In genomic region chr3:142168863-142169521, GRCm38 (mm10) we compare ENCODE assay signal across 8 mouse cellular contexts. TPM values are rescaled to one million over a fixed set of nuclear protein-coding genes. Genes with fewer than 3 reads are reported as not detected.
DNase-seq lines count a peak whose midpoint lies in the region; ATAC-seq and TF ChIP-seq lines count a peak whose summit lies in the region.

Bmpr1b (minus strand) TSS chr3:142169425.

- peak; percentile 18 to 40 for DNase-seq in adrenal gland, postnatal 4 days (ENCODE audit: low spot score in 2 of 2)
- DNase-seq in heart, adult 2 months, result peak; percentile 55 to 63
- peak; percentile 70 for DNase-seq in kidney, adult 2 months
- DNase-seq in limb, embryonic 11.5 days (ENCODE audit: low spot score), result peak; percentile 89
- peak; percentile 90 for DNase-seq in midbrain, embryonic 14.5 days
- DNase-seq in T-cell, adult 2 months (ENCODE audit: low spot score), result no peak

- H3K36me3 ChIP-seq in embryonic facial prominence, embryonic 13.5 days, result no peaks in the 10 kb centered on the region
- H3K36me3 ChIP-seq in heart, adult 2 months (ENCODE audit: control insufficient read depth, insufficient read depth, low read length), result no peaks in the 10 kb centered on the region
- H3K36me3 ChIP-seq in kidney, adult 2 months (ENCODE audit: control insufficient read depth, insufficient read depth, low read length), result no peaks in the 10 kb centered on the region
- H3K36me3 ChIP-seq in limb, embryonic 11.5 days (ENCODE audit: control insufficient read depth, insufficient read depth, low read length), result no peaks in the 10 kb centered on the region
- no peaks in the 10 kb centered on the region for H3K36me3 ChIP-seq in midbrain, embryonic 14.5 days (ENCODE audit: control insufficient read depth, insufficient read depth, low read length)
- no peaks in the 10 kb centered on the region for H3K36me3 ChIP-seq in stomach, embryonic 16.5 days (ENCODE audit: control insufficient read depth, insufficient read depth, low read length)

- peaks cover 6% of the 10 kb centered on the region; the same call in 1 of the 2 replicates for H3K4me1 ChIP-seq in embryonic facial prominence, embryonic 13.5 days
- H3K4me1 ChIP-seq in heart, adult 2 months (ENCODE audit: control insufficient read depth, insufficient read depth, low read length), result no peaks in the 10 kb centered on the region; the same call in 1 of the 2 replicates
- H3K4me1 ChIP-seq in kidney, adult 2 months (ENCODE audit: control insufficient read depth, insufficient read depth, low read length), result 0 out of 2 replicates have a peak, but pooled peaks cover 1% of the 10 kb centered on the region
- H3K4me1 ChIP-seq in limb, embryonic 11.5 days (ENCODE audit: control insufficient read depth, insufficient read depth, low read length), result no peaks in the 10 kb centered on the region
- H3K4me1 ChIP-seq in midbrain, embryonic 14.5 days (ENCODE audit: control insufficient read depth, insufficient read depth, low read length), result no peaks in the 10 kb centered on the region
- peaks cover 12% of the 10 kb centered on the region for H3K4me1 ChIP-seq in stomach, embryonic 16.5 days (ENCODE audit: control insufficient read depth, insufficient read depth, low read length)

- H3K9ac ChIP-seq in embryonic facial prominence, embryonic 13.5 days, result peak within 1 kb of the TSS; percentile 82
- no peak within 1 kb of the TSS for H3K9ac ChIP-seq in heart, adult 2 months (ENCODE audit: low read depth, low read length)
- H3K9ac ChIP-seq in limb, embryonic 11.5 days (ENCODE audit: low read length), result peak within 1 kb of the TSS; percentile 85
- H3K9ac ChIP-seq in midbrain, embryonic 14.5 days (replicated peaks; ENCODE audit: low read length), result peak within 1 kb of the TSS; percentile 53; the same call in 1 of the 2 replicates
- H3K9ac ChIP-seq in stomach, embryonic 16.5 days (ENCODE audit: low read length), result peak within 1 kb of the TSS; percentile 83

- peaks cover 66% of the 10 kb centered on the region for H3K27me3 ChIP-seq in embryonic facial prominence, embryonic 13.5 days
- H3K27me3 ChIP-seq in heart, adult 2 months (ENCODE audit: control insufficient read depth, insufficient read depth, low read length), result peaks cover 12% of the 10 kb centered on the region
- H3K27me3 ChIP-seq in kidney, adult 2 months (replicated peaks; ENCODE audit: control insufficient read depth, insufficient read depth, low read length), result 0 out of 2 replicates have a peak, but pooled peaks cover 2% of the 10 kb centered on the region
- H3K27me3 ChIP-seq in limb, embryonic 11.5 days (ENCODE audit: control insufficient read depth, insufficient read depth, low read length), result peaks cover 7% of the 10 kb centered on the region; the same call in 1 of the 2 replicates
- H3K27me3 ChIP-seq in midbrain, embryonic 14.5 days (ENCODE audit: control insufficient read depth, insufficient read depth, low read length), result peaks cover 3% of the 10 kb centered on the region; the same call in 1 of the 2 replicates
- H3K27me3 ChIP-seq in stomach, embryonic 16.5 days (ENCODE audit: control insufficient read depth, insufficient read depth, low read length), result no peaks in the 10 kb centered on the region

- WGBS in embryonic facial prominence, embryonic 13.5 days, result under 1% methylated on average over 65 of the region's 65 CpGs
- WGBS in heart, adult 2 months, result 1% methylated on average over 60 of the region's 65 CpGs
- 2% methylated on average over 65 of the region's 65 CpGs for WGBS in kidney, adult 2 months
- under 1% methylated on average over 64 of the region's 65 CpGs for WGBS in limb, embryonic 11.5 days
- 0% methylated on average over 65 of the region's 65 CpGs for WGBS in midbrain, embryonic 14.5 days
- WGBS in stomach, embryonic 16.5 days, result under 1% methylated on average over 64 of the region's 65 CpGs

- no peaks in the 10 kb centered on the region for H3K79me2 ChIP-seq in heart, adult 2 months (replicated peaks; ENCODE audit: control insufficient read depth, insufficient read depth, low read length)

- peak within 1 kb of the TSS; percentile 11; the same call in 1 of the 2 replicates for H3K27ac ChIP-seq in embryonic facial prominence, embryonic 13.5 days
- no peak within 1 kb of the TSS for H3K27ac ChIP-seq in heart, adult 2 months
- no peak within 1 kb of the TSS for H3K27ac ChIP-seq in kidney, adult 2 months (ENCODE audit: insufficient read depth, low read depth, low read length)
- H3K27ac ChIP-seq in limb, embryonic 11.5 days (replicated peaks; ENCODE audit: low read depth, low read length), result peak within 1 kb of the TSS; percentile 57; the same call in 1 of the 2 replicates
- H3K27ac ChIP-seq in midbrain, embryonic 14.5 days (replicated peaks; ENCODE audit: low read depth, low read length), result 0 out of 2 replicates have a peak within 1 kb of the TSS, but pooled peaks have one; percentile 20
- H3K27ac ChIP-seq in stomach, embryonic 16.5 days (ENCODE audit: low read length), result peak within 1 kb of the TSS; percentile 23; the same call in 1 of the 2 replicates

- TF ChIP-seq CTCF in heart, adult 2 months (IDR thresholded peaks at IDR 0.05), result peak; percentile 46
- no peak; the same call in 1 of the 2 replicates for TF ChIP-seq CTCF in kidney, adult 2 months (conservative IDR thresholded peaks at IDR 0.05; ENCODE audit: insufficient read depth, insufficient read length, low read depth, low read length)

- H3K4me2 ChIP-seq in embryonic facial prominence, embryonic 13.5 days, result peak within 1 kb of the TSS; percentile 97
- peak within 1 kb of the TSS; percentile 80 for H3K4me2 ChIP-seq in limb, embryonic 11.5 days (ENCODE audit: low read depth, severe bottlenecking)
- H3K4me2 ChIP-seq in midbrain, embryonic 14.5 days (ENCODE audit: low read length), result peak within 1 kb of the TSS; percentile 85
- peak within 1 kb of the TSS; percentile 84 for H3K4me2 ChIP-seq in stomach, embryonic 16.5 days (ENCODE audit: low read depth, low read length)

- peak; percentile 81; the same call in 1 of the 2 replicates for ATAC-seq in embryonic facial prominence, embryonic 13.5 days (ENCODE audit: insufficient number of reproducible peaks, insufficient read depth, low FRiP score, low TSS enrichment, low read depth)
- peak; percentile 76 for ATAC-seq in limb, embryonic 11.5 days (ENCODE audit: insufficient number of reproducible peaks, low FRiP score, low TSS enrichment, low read depth)
- ATAC-seq in midbrain, embryonic 14.5 days (ENCODE audit: low FRiP score, low TSS enrichment), result peak; percentile 92
- ATAC-seq in stomach, embryonic 16.5 days (ENCODE audit: insufficient read depth, low FRiP score), result peak; percentile 89

- intact Hi-C loops in heart, adult 2 months (cut with DNase I), result no loop called here

- TF ChIP-seq EP300 in heart, adult 2 months (IDR thresholded peaks at IDR 0.05; ENCODE audit: insufficient read depth, low read depth, low read length), result no peak

- H3K9me3 ChIP-seq in embryonic facial prominence, embryonic 13.5 days, result no peaks in the 10 kb centered on the region
- H3K9me3 ChIP-seq in limb, embryonic 11.5 days (ENCODE audit: control insufficient read depth, low read length), result no peaks in the 10 kb centered on the region
- H3K9me3 ChIP-seq in midbrain, embryonic 14.5 days (ENCODE audit: control insufficient read depth, low read length), result no peaks in the 10 kb centered on the region
- no peaks in the 10 kb centered on the region for H3K9me3 ChIP-seq in stomach, embryonic 16.5 days (replicated peaks; ENCODE audit: control insufficient read depth, low read length)

- TF ChIP-seq POLR2A in heart, adult 2 months (IDR thresholded peaks at IDR 0.05; ENCODE audit: insufficient read depth, low read depth, low read length), result no peak
- TF ChIP-seq POLR2A in kidney, adult 2 months (IDR thresholded peaks at IDR 0.05; ENCODE audit: low read depth, low read length), result no peak

- H3K4me3 ChIP-seq in embryonic facial prominence, embryonic 13.5 days, result peak within 1 kb of the TSS; percentile 65
- H3K4me3 ChIP-seq in heart, adult 2 months, result peak within 1 kb of the TSS; percentile 23; the same call in 1 of the 2 replicates
- H3K4me3 ChIP-seq in kidney, adult 2 months (ENCODE audit: insufficient read depth, low read depth, low read length), result peak within 1 kb of the TSS; percentile 52
- peak within 1 kb of the TSS; percentile 63 for H3K4me3 ChIP-seq in limb, embryonic 11.5 days (ENCODE audit: low read depth, low read length)
- peak within 1 kb of the TSS; percentile 55 for H3K4me3 ChIP-seq in midbrain, embryonic 14.5 days (replicated peaks; ENCODE audit: low read depth, low read length)
- peak within 1 kb of the TSS; percentile 76 for H3K4me3 ChIP-seq in stomach, embryonic 16.5 days (replicated peaks; ENCODE audit: low read length)

RNA-seq across cellular contexts. Expression of gene Bmpr1b, which starts in this region (rescaled TPM):
- 1 to 10 TPM; 2.7 to 4.5 TPM for total RNA-seq in adrenal gland, postnatal 4 days (2021)
- 4.1 and 5.2 TPM in 2 replicates for polyA plus RNA-seq in embryonic facial prominence, embryonic 13.5 days (2015; fragmentation: Nextera tagmentation; extraction: Ambion mirVana)
- under 1 TPM; 0.29 to 0.30 TPM for total RNA-seq in heart, adult 2 months (2021)
- polyA plus RNA-seq in heart, adult 2 months (2012; rRNA removed), result 0.18 and 0.43 TPM in 2 replicates
- 1.4 and 2.0 TPM in 2 replicates for polyA plus RNA-seq in kidney, adult 2 months (2012; rRNA removed)
- polyA plus RNA-seq in limb, embryonic 11.5 days (2014; fragmentation: Nextera tagmentation; extraction: Ambion mirVana), result 12.0 and 12.2 TPM in 2 replicates
- 2.9 and 4.2 TPM in 2 replicates for polyA plus RNA-seq in midbrain, embryonic 14.5 days (2014; fragmentation: Nextera tagmentation; extraction: Ambion mirVana)
- polyA plus RNA-seq in stomach, embryonic 16.5 days (2015; fragmentation: Nextera tagmentation; extraction: Ambion mirVana), result 8.0 and 8.5 TPM in 2 replicates

Comparison
In these comparisons a context has a peak if more than half of its experiments do, and no peak if none do; other contexts are left out.
1. Peak in DNase-seq and H3K4me3 ChIP-seq in heart, adult 2 months; RNA of the gene not detected or under 1 TPM.
2. H3K27ac ChIP-seq: peak in embryonic facial prominence, embryonic 13.5 days (single experiment), limb, embryonic 11.5 days (single experiment), midbrain, embryonic 14.5 days (single experiment) and stomach, embryonic 16.5 days (single experiment); none in heart, adult 2 months (single experiment) and kidney, adult 2 months (single experiment).
3. H3K4me3 ChIP-seq: peak in every context shown above with its lines; median percentile 76 in stomach, embryonic 16.5 days; 65 in embryonic facial prominence, embryonic 13.5 days; 63 in limb, embryonic 11.5 days; 55 in midbrain, embryonic 14.5 days; 52 in kidney, adult 2 months; 23 in heart, adult 2 months.
4. Peak in every context shown above with its lines, with median percentiles within 50 percentile points of each other: ATAC-seq and H3K4me2 ChIP-seq.